Mouse (Mus musculus): ENCODE measurements around the gene Tbkbp1.

Tbkbp1 gene

DNA sequence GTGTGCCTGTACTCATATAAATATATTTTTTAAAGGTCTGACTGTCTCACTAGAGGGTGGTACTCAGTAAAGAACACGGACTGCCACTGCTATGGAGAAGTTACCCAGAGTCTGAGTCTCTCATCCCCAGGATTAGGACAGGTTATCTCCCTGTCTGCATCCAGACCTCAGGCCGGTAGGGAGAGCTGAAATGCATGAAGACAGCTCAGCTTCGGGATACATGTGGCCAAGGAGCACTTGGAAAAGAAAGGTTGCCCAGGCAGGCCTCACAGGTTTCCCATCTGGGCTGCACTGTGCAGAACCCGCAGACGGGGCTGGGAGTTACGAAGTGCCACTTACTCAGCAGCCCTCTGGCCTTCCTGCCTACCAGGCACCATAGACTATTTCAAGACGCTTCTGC lies 5.7 kb upstream of the Tbkbp1 start:
- DNase-seq (ENCODE audit: low read depth, low spot score), result no peak

DNA sequence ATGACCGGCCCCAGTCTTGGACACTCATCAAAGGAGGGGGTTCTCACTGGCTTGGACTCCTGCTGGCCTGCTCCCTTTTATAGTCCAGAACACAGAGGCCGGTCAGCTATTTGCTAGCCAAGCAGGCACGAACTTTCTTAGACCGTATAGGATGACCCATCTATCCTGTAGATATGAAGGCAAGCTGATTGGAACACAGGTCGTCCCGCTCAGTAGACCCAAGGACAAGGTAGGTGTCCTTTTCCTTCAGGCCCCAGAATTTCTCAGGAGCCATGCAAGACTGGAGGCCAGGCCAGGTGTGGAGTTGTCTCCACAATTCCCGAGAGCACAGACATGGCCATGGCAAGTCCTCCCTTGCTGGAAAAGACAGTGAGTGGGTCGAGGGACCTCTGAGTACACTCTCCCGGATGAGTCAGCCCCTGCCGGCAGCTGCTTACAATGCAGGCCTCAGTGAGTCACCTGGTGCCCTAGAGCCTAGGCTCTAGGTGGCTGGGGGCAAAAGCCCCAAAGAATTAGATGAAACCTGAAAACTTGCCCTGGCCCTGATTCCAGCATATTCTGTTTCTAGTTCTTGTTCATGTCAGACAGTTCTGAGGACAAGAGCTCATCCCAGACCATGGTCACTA lies 1.5 kb upstream of the Tbkbp1 start:
- DNase-seq (ENCODE audit: low read depth, low spot score), result peak; percentile 50

DNA sequence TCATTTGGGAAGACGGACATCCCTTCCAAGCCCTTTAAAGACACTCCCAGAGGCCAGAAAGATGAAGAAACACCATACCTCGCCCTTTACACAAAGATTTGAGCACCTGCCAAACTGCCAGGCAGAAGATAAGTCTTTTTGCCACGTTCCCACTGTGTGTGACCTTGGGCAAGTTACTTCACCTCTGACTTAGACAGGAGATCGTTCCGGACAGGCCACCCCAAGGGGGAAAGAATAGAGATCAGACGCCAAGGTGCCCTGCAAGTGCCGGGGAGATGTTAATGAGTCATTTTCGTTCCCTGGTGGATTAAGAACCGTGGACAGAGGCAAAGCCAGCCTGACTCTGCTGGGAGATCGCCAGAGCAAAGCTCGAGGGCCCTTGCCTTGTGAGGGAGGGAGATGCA lies 730 bp upstream of the Tbkbp1 start:
- DNase-seq (ENCODE audit: low read depth, low spot score), result no peak

DNA sequence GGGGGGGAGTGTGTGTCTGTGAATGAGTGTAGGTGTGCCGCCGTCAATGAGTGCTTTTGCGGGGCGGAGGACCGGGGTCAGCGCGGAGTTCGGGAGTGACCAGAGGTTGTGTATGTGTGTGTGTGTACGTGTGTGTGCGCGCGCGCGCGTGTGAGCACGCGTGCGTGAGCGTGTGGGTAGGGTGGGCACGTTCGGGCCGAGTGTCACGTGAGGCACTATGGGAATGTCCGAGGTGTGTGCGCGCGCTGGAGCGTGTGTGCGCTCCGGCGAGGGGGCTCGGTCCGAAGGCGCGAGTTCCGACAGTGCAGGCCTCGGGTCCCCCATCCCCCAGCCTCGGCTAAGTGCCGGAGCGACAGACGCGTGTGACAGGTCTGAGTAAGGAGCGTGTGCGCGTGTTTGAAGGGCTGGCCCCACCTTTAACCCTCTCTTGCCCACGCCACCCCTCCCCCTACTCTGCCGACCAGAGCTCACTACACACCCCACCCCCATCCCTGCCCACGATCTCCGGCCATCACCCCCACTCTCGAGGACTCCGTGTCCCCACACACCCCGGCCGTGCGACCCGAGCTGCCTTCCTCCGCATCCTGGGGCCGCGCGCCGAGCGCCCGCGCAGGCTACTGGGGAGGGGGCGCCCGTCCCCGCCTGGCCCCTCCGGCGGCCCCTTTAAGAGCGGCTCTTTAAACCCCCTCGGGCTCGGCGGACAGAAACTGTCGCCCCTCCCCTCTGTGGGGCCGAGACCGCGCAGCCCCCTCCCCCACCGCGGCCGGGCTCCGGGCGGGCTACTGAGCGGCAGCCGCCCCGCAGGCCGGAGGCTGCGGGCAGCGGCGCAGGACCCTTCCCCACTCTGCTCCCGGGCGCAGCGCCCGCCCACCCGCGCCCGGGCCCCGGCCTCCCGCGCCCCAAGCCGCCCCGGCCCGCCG lies 624 bp downstream of the Tbkbp1 start:
- no peak for DNase-seq (ENCODE audit: low read depth, low spot score)

DNA sequence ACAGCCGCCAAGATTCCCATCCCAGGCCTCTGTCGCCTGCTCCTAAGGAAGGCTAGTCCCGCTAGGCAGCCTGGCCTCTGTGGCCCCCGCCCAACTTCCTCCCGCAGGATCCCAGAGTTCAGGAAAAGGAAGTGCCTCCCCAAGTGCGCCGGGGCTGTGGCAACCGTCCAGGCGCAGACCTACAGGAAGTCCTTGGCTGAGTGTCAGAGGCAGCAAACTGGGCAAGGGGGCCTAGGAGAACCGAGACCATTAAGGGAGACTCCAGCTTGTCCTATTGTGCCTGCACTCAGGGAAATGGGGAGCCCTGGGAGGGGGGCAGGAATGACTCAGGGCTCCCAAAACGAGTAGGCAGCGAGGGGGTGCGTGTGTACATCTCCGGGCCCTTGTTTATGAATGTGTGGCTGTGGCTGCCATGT lies 1.3 kb downstream of the Tbkbp1 start:
- no peak for DNase-seq (ENCODE audit: low read depth, low spot score)

DNA sequence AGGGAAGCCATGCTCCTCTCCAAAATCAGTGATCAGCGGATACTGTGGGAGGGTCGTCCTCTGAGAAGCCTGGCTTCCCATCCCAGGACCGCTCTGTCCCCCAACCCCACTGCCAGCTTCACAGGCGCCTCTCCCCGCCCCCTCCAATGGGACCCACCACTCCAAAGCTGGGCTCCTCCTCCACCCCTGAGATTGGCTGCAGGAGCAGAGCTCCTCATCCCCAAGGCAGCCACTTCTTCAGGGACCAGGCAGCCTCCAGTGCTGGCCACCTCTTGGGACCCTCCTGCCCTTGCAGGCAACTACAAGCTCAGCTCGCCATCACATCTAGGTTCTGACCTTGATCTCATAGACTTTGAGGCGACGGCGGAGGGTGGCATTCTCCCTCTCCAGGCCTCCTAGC lies 2.3 kb downstream of the Tbkbp1 start:
- DNase-seq (ENCODE audit: low read depth, low spot score), result no peak

DNA sequence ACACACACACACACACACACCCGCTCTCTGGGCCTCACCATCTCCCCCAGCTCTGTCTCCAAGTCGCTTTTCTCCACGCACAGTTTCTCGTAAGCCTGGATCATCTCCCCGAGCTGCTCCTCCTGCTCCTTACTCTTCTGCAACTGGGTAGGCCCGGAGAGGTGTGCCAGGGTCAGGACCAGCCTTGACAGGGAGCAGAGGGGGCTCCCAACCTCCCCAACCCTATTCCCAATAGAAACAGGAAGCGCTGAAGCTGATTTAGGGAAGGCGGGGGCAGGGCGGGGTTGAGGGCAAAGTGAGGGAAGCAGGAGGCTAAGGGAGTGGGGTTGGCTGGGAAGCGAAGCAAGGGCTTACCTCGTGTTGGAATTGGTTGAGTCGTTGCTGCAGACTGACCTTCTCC lies 2.7 kb downstream of the Tbkbp1 start:
- DNase-seq (ENCODE audit: low read depth, low spot score), result no peak

DNA sequence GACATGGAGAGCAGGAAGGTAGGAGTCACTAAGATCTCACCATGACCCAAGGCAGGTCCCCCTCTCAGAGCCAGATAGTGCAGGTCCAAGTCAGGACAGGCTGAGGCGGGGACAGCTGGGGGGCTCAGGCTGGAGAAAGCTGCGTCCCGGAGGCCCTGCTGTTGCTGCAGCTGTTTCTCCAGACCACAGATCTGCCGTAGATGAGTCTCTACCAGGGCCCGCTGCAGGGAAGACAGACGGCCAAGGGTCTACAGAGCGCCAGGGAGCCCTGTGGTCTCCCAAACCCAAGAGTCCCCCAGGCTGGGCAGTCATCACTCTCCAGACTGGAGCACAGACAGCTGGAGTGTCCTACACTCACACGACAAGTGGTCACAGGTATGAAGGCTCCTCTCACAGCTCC lies 4.0 kb downstream of the Tbkbp1 start:
- DNase-seq (ENCODE audit: low read depth, low spot score), result no peak

DNA sequence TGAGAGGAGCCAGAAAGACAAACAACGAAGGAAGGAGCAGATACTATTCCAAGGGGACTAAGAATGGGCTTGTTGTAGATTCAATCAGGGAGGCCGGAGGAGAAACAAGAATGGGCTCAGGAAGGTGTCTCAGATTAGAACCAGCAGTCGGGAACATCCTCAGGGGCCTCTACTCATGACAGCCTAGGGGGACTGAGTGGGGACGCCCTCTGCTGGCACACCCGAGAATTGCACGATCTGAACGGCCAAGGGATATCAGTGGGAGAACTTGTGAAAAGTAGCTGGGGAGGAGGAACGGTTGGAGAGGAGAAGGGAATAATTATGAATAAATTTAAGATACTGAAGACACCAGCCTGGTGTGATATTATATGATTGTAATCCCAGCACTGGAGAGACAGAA lies 4.6 kb downstream of the Tbkbp1 start:
- peak; percentile 63 for DNase-seq (ENCODE audit: low read depth, low spot score)

DNA sequence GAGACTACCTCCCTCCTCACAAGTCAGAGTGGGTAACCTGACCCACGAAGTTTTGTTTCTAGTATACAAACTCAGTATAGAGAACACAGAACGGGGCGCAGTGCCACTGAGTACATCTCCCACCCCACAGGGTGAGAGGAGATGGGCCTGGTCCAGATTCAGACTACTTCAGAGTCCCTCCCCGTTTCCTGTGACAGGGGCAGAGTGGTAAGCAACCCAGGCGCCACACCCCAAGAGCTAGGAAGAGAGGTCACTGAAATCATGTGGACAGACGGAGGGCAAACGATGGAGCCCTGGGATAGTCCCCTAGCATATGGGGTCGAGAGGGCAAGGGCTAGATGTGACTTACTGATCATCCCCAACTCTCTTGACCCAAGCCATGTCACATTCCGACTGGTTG lies 5.3 kb downstream of the Tbkbp1 start:
- no peak for DNase-seq (ENCODE audit: low read depth, low spot score)

DNA sequence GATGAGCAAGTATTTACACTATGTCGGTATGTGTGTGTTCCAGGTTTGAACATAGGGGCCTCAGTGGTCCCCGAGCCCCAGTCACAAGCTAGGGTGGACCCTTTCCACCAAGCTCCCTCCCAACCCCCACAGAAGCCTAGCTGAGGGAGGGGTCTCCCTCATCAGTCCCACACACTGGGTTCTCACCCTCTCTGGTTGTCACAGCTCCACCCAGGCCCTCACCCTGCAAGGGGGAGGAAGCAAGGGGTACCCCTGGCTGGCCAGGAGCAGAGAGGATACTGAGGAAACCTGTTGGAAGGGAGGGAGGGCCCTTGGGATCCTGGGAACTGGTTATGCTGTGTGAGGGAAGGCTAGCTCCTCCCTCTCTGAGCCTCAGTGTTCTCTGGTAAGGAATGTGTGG lies 6.0 kb downstream of the Tbkbp1 start:
- no peak for DNase-seq (ENCODE audit: low read depth, low spot score)

DNA sequence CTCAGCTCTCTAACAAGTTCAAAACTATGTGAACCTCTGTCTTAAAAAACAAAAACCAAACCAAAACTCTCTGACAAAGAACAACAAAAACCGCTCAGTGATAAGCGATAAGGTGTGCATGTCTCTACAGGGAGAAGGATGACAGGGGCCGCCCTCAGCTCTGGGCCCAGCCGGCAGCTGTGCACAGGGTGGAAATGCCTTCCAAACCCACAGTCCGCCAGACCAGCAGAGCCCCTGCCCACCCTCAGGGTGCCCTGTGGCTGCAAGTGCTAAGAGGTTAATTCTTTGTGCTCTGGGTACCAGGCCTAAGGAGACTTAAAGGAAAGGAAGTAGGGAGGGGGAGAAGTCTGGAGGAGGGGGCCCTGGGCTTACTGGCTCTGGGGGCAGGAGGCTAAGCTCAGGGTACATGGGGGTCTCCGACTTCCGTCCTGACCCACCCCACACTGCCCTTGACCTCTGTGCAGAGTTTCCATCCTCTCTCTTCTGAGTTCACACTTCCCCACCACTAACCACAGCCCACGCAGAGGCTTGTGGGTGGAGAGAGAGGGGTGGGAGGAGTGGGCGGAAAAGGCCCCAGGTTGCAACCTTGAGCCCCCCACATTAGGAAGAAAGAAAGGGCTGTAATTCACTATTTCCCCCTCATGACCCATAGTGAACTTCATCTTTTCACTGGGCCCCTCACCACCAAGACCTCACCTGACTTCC lies 7.9 kb downstream of the Tbkbp1 start:
- no peak for DNase-seq (ENCODE audit: low read depth, low spot score)

DNA sequence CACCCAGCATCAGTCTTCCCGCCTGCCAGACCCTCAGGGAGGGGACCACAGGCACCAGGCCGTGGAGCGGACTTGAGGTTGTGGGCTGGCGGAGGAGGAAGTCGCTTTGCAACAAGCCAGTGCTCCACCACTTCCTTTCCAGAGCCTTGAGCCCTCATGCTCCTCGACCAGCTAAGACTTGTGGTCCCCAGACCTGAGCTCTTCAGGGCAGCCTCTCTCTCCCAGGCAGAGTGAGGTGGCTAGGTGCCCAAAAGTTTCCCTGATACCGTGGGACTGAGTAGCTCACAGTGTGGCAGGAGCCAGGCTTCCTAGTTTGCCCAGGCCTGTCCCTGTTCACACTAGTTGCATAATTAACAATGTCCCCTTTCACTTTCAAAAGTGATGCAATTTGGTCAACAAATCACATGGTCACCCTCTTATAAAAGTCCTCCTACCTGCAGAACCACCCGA lies 9.1 kb downstream of the Tbkbp1 start:
- peak; percentile 50 for DNase-seq (ENCODE audit: low read depth, low spot score)

DNA sequence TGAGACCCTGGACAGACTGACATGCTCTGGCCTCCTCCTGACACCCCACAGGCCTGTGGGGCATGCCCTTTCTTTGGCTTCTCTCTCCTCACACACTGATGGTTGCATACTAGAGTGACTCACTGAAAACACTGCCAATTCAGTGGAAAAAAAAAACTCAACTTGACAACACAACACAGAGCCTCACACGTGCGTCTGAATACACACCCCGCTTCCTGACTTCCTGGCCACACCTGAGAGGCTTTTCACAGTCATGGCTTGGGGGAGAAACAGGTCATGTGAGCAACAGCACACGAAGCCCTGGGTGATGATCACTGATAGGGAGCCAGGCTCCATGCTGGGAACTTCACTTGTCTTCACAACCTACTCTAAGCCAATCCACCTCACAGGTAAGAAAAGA lies 10.5 kb downstream of the Tbkbp1 start:
- no peak for DNase-seq (ENCODE audit: low read depth, low spot score)

DNA sequence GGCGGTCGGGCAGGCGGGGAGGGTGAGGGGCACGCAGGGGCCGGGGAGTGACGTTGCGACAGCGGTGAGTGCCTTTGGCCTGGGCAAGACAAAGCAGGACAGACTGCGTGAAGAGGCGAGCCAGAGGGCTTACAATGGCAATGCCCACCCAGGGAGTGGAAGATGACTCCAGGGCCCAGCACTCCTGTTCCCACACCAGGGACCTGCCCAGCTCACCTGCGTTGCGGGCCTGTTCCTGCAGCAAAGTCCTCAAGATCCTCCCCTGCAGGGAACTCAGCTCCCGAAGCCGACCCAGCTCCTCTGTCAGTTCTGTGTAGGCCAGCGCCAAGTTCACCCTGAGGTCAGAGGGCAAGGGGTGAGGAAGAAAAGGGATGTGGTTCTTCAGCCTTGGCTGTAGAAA lies 12.0 kb downstream of the Tbkbp1 start:
- DNase-seq (ENCODE audit: low read depth, low spot score), result no peak

DNA sequence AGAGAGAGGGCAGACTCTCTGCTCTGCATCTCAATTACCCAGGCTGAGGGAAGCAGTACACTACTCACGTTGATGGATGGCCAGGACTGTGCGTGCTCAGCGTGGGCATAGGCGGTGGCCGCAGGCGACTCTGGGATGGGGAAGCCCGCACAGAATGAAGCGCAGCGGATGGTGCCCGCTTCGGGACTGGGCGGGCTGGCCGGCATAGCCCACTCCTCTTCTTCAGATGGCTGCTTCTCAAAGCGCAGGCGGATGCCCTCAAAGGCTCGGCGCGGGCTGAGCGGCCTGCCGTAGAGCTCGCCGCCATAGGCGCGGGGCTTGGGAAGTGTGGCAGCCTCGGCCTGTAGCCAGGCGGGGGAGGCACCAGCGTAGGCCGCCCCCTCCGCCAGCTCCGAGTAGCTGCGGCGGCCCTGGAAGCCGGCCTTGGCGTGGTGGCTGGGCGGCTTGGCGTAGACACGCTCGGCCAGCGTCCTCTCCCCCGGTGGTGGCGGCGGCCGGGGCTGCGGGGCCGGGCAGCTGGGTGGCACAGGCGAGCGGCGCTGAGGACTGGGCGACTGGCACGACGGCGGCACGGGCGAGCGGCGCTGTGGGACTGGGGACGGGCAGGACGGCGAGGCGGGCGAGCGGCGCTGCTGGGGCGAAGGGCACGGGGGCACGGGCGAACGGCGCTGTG lies 12.6 kb downstream of the Tbkbp1 start:
- DNase-seq (ENCODE audit: low read depth, low spot score), result no peak

DNA sequence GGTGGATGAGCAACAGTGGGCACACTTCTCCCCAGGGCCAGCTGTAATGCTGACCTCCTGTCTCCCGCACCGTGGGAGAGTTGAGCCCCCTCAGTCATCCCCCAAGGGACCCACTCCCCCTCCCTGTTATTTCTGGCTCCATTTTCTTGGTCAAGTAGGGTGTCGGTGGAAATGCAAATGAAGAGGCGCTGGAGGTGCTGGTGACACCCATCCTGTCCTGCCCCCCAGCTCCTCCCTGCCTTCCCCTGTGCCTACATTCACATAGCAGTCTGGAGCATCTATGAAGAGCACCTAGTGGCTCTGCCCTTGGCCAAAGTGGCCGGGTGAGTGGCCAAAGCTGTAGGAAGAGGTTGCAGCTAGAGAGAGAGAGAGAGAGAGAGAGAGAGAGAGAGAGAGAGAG lies 18.0 kb downstream of the Tbkbp1 start:
- DNase-seq (ENCODE audit: low read depth, low spot score), result no peak

DNA sequence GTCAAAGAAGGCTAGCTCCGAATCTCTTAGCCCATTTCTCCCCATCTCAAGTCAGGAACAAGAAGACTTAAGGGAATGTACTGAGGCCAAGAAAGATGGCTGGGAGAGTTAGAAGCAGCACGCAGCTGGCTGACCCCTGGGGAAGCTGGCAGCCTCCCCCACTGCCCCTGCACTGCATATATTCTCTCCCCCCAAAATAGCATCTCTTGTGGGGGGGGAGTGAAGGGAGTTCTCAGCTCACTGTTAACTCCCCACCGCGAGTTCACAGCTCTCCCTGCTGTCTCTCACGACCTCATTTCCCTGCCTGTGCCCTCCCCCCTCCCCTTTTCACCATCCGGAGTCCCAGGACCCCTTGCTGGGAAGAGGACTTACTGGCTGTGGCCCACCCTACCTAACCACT lies 19.1 kb downstream of the Tbkbp1 start:
- no peak for DNase-seq (ENCODE audit: low read depth, low spot score)

DNA sequence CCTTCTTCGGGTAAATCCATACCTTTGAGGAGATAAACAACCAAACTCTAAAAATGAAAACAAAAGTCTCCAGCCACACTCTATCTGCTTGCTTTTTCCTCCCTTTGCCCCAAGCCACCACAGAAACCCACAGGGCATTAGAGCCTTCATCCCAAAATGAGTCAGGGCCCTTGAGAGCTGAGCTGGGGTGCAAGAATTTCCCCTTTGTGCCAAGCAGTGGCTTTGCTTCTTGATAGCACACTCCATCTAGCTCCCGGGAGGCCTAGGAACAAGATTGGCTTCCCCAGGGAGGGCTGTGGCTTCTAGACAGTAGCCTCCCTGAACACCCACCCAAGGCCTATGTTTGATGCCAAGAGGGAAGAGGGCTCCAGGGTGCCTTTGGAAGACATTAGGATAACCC lies 19.6 kb downstream of the Tbkbp1 start:
- no peak for DNase-seq (ENCODE audit: low read depth, low spot score)

DNA sequence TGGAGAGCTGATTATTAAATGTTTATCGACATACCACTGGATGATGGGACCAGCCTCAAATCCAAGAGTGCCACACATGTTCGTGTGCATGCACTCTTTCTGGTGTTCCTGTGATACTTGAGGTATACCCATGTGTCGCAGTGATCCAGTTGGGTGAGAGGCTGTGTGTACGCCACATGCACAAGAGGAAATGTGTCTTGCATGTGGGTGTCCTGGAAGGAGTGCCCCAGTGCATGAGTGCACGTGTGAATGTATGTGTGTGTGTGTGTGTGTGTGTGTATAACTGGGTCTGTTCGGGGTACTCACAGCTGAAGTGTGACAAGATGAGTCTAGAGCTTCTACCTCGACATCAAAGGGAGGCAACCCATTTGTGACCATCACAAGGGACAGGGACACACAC lies 21.0 kb downstream of the Tbkbp1 start:
- DNase-seq (ENCODE audit: low read depth, low spot score), result no peak

DNA sequence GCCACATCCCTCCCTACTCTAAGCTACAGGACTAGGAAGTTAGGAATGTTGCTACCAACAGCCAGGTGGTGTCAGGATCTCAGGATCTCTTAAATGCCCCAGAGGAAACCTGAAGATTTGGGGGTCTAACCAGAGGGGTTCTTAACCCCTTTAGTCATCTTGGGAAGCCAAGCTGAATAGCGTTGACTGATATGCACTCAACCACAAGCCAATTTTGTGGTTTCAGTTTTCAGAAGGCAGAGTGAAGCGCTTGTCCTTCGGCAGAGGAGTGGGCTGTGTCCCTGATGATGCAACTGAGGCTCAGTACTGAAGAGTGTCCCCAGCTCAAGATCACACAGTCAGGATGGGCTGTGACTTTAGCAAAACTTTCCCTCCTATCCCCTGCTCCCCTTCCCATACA lies 22.3 kb downstream of the Tbkbp1 start:
- no peak for DNase-seq (ENCODE audit: low read depth, low spot score)

Data from A20 (cell line).